Mouse (Mus musculus) lung, embryonic 14.5 days (tissue): ENCODE data around the gene H2-T22. TPM values are rescaled to one million over a fixed set of nuclear protein-coding genes. Genes with fewer than 3 reads are reported as not detected.
"Not testable (repeated sequence)": the region's sequence is repeated elsewhere in the genome, so short reads cannot be mapped to it uniquely, and the experiment has no call there.

Experiments used
- ATAC-seq: fragments of 200-750 bp; cut with Nextera tagmentation; 2 replicates; pipeline ENCODE4 v1.8.0; 2017; ENCODE audit warnings: mild to moderate bottlenecking, moderate TSS enrichment, moderate library complexity; ENCODE audit not compliant: insufficient read depth
- DNase-seq: peaks from one replicate; pipeline ENCODE4 v3.0.0-alpha.2; 2015
- H3K27ac ChIP-seq: fragments of 300-500 bp; sonication (generic); 2 replicates; pipeline ENCODE4 v1.5.1; 2014; ENCODE audit warnings: low read depth, mild to moderate bottlenecking, moderate library complexity
- H3K27me3 ChIP-seq: fragments of 300-500 bp; sonication (generic); 2 replicates; pipeline ENCODE4 v1.6.1; 2014; ENCODE audit warnings: low read length, control low read depth; ENCODE audit not compliant: insufficient read depth
- H3K36me3 ChIP-seq: fragments of 300-500 bp; sonication (generic); 2 replicates; pipeline ENCODE4 v1.6.1; 2014; ENCODE audit warnings: control low read depth; ENCODE audit not compliant: insufficient read depth
- H3K4me1 ChIP-seq: fragments of 300-500 bp; sonication (generic); 2 replicates; pipeline ENCODE4 v1.6.1; 2014; ENCODE audit warnings: antibody characterized with exemption, control low read depth; ENCODE audit not compliant: insufficient read depth
- H3K4me2 ChIP-seq: fragments of 300-500 bp; sonication (generic); 2 replicates; pipeline ENCODE4 v1.6.1; 2014; ENCODE audit warnings: mild to moderate bottlenecking
- H3K4me3 ChIP-seq: fragments of 300-500 bp; sonication (generic); 2 replicates; pipeline ENCODE4 v1.5.1; 2014; ENCODE audit warnings: low read depth, low read length
- H3K9ac ChIP-seq: fragments of 300-500 bp; sonication (generic); 2 replicates; pipeline ENCODE4 v1.6.1; 2014
- H3K9me3 ChIP-seq: fragments of 300-500 bp; sonication (generic); 2 replicates; pipeline ENCODE4 v1.6.1; 2016; ENCODE audit warnings: low read depth, low read length, control low read depth
- CTCF ChIP-seq: IDR thresholded peaks from 2 replicates; pipeline ENCODE4 v1.5.1; 2016; ENCODE audit warnings: antibody characterized with exemption, low read depth
- WGBS: fragments of 180-500 bp; shearing (Covaris S2); extraction: QIAGEN DNeasy Blood & Tissue Kit; methylation state at CpG from one replicate; pipeline ENCODE4 v1.1.7; 2014; 5-methylcytosine and 5-hydroxymethylcytosine counted together
- polyA plus RNA-seq: library from polyadenylated mRNA; unstranded; fragments of >200 nt; fragmentation: Nextera tagmentation; extraction: Ambion mirVana; gene quantifications from 2 replicates; pipeline ENCODE4 v1.2.1, GENCODE M21; 2014

The H2-T22 gene
- polyA plus RNA-seq, 1 experiment from 2014 or later, result 16.0 TPM

GRCm38 (mm10) chr17:36019519-36019918 lies 23.0 kb downstream of the H2-T22 start:
- no peak for DNase-seq
- H3K4me2 ChIP-seq, result no peak overlapping the region

GRCm38 (mm10) chr17:36018979-36019378 lies 23.6 kb downstream of the H2-T22 start:
- H3K9me3 ChIP-seq, result no peaks in the 10 kb centered on the region
- peaks cover 4% of the 10 kb centered on the region; the same call in 1 of the 2 replicates for H3K36me3 ChIP-seq
- H3K4me1 ChIP-seq, result 0 out of 2 replicates have a peak, but pooled peaks cover 12% of the 10 kb centered on the region
- no peak overlapping the region for H3K9ac ChIP-seq
- no peak for TF ChIP-seq CTCF
- ATAC-seq, result no peak
- DNase-seq, result no peak
- whole genome bisulfite sequencing, result 61% methylated on average over 2 of the region's 2 CpGs
- no peak overlapping the region for H3K27ac ChIP-seq
- no peaks in the 10 kb centered on the region for H3K27me3 ChIP-seq
- H3K4me3 ChIP-seq, result no peak overlapping the region
- H3K4me2 ChIP-seq, result no peak overlapping the region

More at GRCm38 (mm10) chr17:36019519-36019918, 23.0 kb downstream of the H2-T22 start:
- no peak for TF ChIP-seq CTCF
- Histone ChIP-seq H3K27me3 (no peaks in the 10 kb centered on the region), H3K4me1 (0 out of 2 replicates have a peak, but pooled peaks cover 12% of the 10 kb centered on the region), H3K27ac (no peak overlapping the region), H3K36me3 (no peaks in the 10 kb centered on the region), H3K9ac (no peak overlapping the region), H3K9me3 (no peaks in the 10 kb centered on the region), H3K4me3 (no peak overlapping the region)
- 68% methylated on average over 3 of the region's 3 CpGs for WGBS
- ATAC-seq, result no peak

DNA sequence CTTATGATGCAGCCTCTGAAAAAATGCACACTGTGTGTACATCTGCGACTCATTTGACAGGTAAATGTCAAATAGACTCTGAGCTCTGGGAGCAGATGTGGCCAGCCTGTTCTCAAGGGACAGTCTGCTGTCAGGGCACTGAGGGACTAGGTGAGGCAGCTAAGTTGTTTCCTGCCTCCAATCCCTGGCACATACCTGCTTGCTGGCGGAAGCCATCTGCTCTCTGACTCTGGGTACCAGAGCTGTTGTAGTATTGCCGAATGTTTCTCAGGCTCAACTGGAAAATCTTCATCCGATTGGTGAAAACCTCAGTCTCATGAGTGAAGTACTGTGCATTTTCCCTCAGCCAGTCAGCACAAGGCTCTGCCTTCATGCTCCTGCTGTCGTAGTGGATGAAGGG lies 25.5 kb downstream of the H2-T22 start:
- Histone ChIP-seq H3K27ac (no peak overlapping the region), H3K9ac (no peak overlapping the region), H3K4me3 (no peak overlapping the region), H3K4me2 (no peak overlapping the region), H3K36me3 (peaks cover 4% of the 10 kb centered on the region; the same call in 1 of the 2 replicates), H3K4me1 (0 out of 2 replicates have a peak, but pooled peaks cover 4% of the 10 kb centered on the region), H3K27me3 (no peaks in the 10 kb centered on the region), H3K9me3 (no peaks in the 10 kb centered on the region)
- ATAC-seq, result no peak
- DNase-seq, result no peak
- TF ChIP-seq CTCF, result no peak
- WGBS, result 78% methylated on average over 5 of the region's 5 CpGs

DNA sequence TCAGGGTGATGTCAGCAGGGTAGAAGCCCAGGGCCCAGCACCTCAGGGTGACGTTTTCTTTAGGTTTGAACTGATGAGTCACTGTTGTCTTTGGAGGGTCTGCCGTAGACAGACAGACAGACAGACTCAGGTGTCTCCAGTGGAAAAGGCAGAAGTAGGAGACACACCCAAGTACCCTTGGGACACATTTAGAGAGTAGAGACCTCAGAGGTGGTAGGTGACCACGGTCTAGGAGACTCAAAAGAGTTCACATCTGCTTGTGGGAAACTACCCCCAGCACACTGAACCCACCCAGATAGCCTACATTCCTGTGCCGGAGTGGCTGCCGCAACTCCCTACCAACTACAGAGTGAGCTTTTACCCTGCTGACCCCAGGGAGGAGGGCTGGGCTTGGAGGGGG lies 27.6 kb downstream of the H2-T22 start:
- H3K9me3 ChIP-seq, result no peaks in the 10 kb centered on the region
- no peak overlapping the region for H3K4me3 ChIP-seq
- H3K36me3 ChIP-seq, result peaks cover 4% of the 10 kb centered on the region; the same call in 1 of the 2 replicates
- H3K27ac ChIP-seq, result no peak overlapping the region
- ATAC-seq (no peak), DNase-seq (no peak)
- H3K27me3 ChIP-seq, result no peaks in the 10 kb centered on the region
- H3K4me2 ChIP-seq, result no peak overlapping the region
- H3K9ac ChIP-seq, result no peak overlapping the region
- WGBS, result 89% methylated on average over 5 of the region's 5 CpGs
- no peaks in the 10 kb centered on the region for H3K4me1 ChIP-seq
- no peak for TF ChIP-seq CTCF

- H3K27ac ChIP-seq, H3K9ac ChIP-seq, DNase-seq, ATAC-seq, H3K4me1 ChIP-seq, H3K27me3 ChIP-seq, H3K36me3 ChIP-seq, H3K9me3 ChIP-seq, H3K4me2 ChIP-seq, H3K4me3 ChIP-seq: not testable (repeated sequence)
- 83% methylated on average over 7 of the region's 7 CpGs for WGBS
These were observed 38.1 kb downstream of the H2-T22 start for GRCm38 (mm10) chr17:36004409-36004808.

DNA sequence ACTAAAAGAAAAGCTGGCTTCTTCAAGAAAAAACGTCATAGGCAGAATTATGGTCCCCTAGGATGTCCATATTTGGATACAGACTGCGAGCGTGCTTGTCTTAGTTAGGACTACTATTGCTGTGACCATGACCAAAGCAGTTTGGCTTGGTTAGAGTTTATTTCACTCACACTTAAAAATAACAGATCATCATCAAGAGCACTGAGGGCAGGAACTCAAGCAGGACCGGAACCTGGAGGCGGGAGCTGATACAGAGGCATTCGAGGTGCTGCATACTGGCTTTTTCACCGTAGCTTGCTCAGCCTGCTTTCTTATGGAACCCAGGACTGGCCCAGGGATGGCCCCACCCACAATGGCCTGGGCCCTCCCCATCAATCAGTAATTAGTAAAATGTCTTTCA lies 39.2 kb downstream of the H2-T22 start:
- Histone ChIP-seq H3K27me3 (no peaks in the 10 kb centered on the region), H3K4me2 (no peak overlapping the region), H3K27ac (no peak overlapping the region), H3K4me3 (no peak overlapping the region), H3K36me3 (no peaks in the 10 kb centered on the region), H3K9me3 (no peaks in the 10 kb centered on the region), H3K9ac (no peak overlapping the region), H3K4me1 (no peaks in the 10 kb centered on the region)
- no peak for ATAC-seq
- WGBS, result 91% methylated on average over 7 of the region's 7 CpGs
- TF ChIP-seq CTCF, result no peak
- no peak for DNase-seq

DNA sequence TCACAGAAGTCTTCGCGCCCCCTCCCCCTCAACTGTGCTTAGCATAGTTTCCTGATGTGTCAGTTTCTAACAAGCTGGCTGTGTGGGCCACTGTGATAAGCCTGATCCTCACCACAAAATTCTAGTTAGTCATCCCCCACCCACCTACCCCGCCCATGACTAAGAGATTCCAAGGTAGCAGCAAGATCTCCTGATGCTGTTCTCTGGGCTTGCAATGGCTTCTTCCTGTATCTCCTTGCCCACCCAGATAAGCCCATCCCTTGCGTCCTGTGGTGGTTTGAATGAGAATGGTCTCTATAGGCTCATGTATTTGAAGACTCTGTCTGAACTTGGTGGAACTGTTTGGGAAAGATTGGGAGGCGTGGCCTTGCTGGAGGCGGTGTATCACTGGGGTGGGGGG lies 40.6 kb downstream of the H2-T22 start:
- DNase-seq, result no peak
- no peaks in the 10 kb centered on the region for H3K36me3 ChIP-seq
- ATAC-seq, result no peak
- H3K9ac ChIP-seq, result no peak overlapping the region
- H3K9me3 ChIP-seq, result no peaks in the 10 kb centered on the region
- no peak overlapping the region for H3K27ac ChIP-seq
- H3K27me3 ChIP-seq, result no peaks in the 10 kb centered on the region
- no peak for TF ChIP-seq CTCF
- no peaks in the 10 kb centered on the region for H3K4me1 ChIP-seq
- no peak overlapping the region for H3K4me2 ChIP-seq
- WGBS, result 96% methylated on average over 6 of the region's 6 CpGs
- H3K4me3 ChIP-seq, result no peak overlapping the region
